Mouse (Mus musculus) left cerebral cortex, adult 11 months (tissue): ENCODE results near the gene Efcc1.

Experiments
- DNase-seq: peaks from one replicate; pipeline ENCODE4 v3.0.0; 2022; ENCODE audit warnings: low spot score

Efcc1 gene

DNA sequence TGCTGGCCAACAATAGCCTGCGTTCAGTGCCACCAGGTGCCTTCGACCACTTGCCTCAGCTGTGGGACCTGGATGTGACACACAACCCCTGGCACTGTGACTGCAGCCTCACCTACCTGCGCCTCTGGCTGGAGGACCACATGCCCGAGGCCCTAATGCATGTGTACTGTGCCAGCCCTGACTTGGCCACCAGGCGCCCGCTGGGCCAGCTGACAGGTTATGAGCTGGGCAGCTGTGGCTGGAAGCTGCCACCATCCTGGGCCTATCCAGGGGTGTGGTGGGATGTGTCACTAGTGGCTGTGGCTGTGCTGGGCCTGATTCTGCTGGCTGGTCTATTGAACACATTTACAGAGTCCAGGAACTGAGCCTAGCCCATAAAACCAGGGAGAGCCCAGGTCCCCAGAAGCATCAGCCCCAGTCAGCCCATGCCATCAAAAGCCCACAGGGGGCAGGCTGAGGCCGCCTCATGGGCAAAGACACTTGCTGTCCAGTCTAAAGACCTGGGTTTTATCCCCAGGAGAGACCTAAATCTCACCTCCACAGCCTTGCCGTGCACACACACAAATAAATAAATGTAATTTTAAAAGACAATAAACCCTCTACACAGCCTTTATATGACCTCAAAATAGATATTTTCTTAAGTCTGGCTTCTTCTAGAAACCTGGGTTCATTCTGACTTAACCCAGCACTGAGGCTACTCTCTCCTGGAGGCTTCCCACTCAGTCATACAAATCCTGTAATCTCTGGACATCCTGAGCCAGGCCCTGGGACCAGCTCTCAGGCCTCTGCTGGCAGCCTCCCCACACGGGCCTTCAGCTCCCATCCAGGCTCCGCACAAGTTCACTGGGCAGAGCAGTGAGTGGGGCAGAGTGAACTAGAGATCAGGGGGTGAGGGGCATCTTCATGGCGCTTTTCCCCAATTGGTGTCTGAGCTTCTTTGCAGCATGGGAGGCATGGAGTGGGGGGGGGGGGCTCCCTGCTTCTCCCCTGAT is 48.8 kb downstream of the Efcc1 start:
- no peak for DNase-seq

DNA sequence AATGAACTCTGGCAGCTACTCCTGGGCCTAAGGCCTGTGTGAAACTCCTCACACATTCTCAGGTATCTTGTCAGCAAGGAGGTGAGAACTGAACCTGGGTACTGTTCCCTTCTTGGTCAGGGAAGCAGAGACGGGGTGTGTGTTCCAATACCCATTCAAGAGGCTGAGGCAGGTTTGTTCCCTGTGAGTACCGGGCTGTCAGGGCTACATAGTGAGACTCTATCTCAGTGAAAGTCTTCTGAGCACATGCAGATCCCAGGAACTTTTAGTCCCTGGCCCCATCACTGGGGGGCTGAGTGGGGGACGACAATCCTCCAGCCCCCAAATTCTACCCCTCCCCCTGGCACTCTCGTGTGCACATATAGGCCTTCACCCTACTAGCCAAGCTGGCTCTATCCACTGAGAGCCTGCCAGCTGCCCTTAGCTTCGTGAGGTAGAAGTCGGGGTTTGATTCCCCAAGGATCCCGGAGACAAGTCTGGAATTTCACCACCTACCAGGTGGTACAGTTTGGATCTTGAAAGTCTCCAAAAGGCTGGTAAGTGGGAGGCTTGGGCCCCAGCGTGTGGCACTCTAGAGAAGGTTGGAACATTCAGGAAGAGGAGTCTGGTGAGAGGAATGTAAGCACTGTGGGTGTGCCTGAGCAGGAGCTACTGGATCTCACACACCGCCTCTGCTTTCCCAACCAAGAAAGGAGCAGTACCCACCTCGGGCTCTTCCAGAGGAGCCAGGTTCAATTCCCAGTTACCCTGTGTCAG is 50.1 kb downstream of the Efcc1 start:
- DNase-seq, result no peak

DNA sequence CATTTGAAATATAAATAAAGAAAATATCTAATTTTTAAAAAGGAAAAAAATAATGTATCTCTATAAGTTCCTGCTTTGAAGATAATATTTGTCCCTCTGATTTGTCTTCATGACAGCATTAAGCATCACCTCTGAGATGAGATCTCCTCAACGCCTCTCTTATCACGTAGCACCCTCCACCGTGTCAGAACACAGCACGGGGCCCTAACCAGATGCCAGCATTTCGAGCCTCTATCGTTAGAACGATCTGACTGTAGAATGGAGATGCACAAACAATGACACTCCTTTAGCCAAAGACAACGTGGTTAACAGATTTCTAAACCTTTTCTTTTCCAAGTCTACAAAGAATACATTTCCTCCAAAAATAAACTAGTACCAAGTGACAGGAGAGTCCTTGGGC is 53.4 kb downstream of the Efcc1 start:
- no peak for DNase-seq

DNA sequence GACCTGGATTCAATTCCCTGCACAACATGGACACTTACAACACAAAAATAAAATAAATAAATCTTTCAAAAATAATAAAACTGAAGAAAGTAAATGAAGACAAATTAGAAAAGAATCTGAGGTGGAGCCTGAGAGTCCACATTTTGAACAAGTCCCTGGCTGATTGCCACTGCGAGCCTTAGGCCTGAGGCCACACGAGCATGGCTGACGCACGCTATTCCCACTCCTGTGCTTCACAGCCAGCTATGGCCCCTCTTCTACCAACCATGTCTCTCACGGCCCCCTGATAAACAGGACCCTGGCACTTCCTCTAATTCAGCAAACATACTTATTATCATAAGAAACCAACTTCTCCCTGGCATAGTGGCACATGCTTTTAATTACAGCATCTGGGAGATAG is 56.0 kb downstream of the Efcc1 start:
- DNase-seq, result no peak

DNA sequence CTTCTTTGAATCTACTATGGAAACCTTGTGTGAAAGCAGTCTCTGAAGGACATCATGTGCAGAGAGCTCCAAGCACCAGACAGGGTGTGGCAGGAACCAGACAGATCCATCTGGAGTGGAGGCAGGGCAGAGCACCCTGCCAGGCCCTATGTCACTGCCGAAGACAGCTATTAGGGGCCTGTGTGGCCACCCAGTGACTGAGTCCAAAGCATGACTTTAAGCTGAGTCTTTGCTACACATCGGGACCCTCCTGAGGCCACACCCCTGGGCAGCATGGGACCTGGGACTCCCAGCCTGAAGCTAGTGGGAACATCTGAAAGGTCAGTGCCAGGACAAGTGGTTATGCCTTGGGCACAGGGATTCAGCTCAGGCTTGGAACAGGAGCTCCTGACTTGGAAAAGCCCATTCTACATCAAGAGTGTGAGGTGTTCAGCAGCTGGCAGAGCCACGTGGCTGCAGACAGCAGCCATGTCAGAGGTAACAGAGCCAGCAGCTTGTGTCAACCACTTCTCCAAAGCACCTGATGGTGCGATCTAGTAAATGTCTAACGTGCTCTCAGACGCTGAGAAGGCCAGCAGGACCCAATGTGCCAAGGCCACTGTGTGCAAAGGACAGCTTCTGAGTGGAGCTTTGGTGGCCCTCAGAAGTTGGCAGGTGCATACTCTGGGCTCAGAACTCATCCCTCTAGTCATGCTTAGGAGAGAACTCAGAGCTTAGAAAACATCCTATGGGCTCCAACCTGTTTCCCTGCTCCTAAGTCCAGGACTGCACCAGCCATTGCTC is 56.6 kb downstream of the Efcc1 start:
- DNase-seq, result no peak

DNA sequence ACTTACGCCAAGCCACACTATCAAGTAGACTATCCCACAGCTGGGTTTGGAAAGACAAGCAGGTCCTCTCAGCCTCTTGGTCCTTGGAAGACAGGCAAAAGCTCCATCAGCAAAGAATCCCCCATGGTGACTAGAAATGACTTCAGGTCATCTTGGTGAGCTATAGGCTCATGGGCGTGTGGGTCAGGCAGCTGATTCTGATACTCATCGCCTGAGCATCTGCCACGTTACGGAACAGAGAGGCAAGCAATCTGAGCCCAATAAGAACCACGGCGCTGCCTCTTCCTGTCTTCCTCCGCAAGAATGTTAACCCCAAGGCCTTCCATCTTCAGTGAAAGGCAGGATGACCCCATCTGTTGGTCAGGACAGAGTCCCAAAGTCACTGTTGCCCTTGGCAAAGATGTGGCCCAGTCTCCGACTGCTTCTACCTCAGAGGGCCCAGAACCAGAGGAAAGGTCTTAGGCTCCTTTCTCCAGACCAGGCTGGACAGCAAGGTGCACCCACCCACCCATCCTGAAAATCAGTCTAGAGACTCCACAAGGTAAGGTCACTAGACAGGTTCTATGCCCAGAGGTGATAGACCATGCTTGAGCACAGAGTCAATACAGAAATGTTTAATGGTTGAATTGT is 57.7 kb downstream of the Efcc1 start:
- no peak for DNase-seq

DNA sequence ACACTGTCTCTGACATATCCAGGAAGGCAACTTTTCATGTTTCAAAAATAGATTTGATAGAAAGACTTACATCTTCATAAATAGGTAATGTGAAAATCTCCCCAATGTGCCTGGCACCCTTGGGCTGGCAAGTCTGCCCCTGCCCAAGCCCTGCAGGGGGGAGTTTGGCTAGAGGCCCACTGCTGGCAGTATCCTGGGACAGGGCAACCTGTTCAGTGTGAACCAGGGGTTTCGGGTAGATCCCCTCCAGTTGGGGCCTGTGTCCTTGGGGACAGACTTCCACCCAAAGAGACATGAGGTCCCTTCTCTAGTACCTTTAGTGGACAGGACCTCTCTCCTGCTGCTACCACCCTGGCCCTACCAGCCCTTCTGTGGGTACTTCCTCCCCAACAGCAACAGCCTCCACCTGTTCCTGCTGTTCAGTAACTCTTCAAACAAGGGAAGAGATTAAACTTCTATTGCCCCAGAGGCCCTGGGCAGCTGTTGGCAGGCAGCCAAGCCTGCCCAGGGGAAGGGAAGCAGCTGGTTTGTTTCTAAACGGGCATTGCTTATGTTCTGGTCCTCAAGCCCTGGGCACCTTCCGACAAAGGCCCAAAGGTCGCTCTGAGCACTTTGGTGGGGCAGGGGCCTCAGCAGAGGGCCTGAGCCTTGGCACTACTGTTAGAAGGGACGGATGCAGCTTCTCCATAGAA is 58.4 kb downstream of the Efcc1 start:
- no peak for DNase-seq

DNA sequence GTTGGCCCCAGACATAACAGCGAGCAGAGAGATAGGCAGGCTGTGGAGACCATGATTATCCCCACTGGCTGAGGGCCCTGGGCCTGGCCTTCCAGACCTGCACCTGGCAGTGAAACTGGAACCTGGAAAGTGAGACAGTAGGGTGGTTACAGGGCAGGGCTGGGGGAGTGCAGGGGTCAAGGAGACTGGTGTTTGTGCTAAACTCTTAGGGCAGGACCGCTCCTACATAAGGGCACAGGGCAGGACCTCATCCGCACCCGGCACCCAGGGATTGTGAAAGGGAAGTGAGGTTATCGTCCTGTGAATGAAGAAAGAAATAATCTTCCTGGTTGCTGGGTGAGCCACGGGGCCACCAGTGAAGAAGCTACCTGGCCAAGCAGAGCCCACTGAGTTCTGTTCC is 59.1 kb downstream of the Efcc1 start:
- no peak for DNase-seq

DNA sequence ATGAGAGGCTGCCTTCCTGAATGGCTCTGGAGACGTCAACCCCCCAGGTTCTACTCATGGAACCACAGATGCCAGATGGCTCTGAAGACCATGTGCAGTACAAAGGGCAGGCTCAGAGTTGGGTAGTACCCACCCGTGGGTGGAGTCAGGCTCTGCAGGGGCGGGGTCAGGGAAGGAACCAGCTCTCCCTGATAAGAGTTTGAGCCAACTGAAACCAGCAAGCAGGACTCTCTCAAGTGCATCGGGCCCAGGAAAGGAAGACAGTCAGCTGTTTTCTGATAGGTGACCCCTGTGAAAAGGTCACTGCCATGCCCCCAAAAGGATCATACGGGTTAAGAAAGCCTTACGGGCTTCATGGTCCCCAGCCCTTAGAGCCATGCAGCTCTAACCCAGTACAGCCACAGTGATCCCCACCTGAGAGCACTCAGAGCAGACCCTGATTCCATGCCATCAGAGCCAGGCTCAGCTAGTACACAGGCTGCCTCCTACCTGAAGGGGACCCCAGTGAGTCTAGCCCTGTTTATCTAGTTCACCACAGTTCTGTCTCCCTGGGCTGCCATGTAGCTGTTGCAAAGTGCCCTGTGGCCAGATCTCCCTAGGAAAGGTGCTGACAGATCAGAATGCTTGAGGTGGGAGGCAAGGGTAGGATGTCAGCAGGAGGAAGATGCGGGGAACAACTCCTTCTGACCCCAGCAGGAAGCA is 60.3 kb downstream of the Efcc1 start:
- DNase-seq, result no peak

DNA sequence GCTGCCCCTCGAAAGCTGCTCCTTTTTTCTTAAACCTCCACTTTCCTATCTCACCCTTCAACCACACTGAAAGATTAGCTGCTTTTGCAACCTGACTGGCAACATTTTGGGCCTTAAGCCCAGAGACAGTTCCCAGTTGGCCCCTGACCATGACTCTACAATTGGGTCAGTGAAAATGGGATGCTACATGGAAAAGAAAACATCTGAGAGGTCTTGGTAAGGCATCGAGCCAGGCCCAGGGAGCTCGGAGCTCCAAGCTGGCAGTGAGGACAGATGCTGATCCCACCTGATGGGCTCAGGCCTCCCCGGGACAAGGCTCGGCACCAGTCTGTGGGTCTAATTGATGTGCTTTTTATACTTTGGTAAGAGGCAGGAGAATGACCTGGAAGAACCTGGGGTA is 61.2 kb downstream of the Efcc1 start:
- DNase-seq, result no peak

DNA sequence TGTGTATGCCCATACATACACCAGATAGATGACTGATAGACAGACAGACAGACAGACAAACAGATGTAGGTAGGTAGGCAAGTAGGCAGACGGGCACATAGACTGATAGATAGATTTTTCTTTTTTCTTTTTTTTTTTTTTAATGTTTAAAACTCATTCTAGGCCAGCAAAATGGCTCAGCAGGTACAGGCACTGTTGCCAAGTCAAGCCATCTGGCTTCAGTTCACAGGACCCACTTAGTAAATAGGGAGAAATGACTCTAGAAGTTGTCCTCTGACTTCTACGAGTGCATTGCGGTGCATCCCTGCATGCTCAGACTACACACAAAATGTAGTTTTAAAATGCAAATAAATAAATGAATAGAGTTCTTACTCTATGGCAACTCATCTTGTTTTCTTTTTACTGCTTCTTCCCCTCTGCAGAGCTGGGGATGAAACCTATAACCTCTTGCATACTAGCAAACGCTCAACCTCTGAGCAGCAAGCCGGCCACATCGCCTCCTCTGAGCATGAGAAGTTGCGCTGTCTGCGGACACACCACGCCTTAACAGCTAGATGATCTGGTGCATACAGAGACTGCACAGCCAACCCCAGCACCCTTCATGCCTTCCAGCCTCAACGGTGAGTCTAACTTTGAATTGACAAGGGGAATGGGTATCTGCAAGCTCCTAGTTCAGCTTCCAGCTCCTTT is 63.3 kb downstream of the Efcc1 start:
- DNase-seq, result no peak

DNA sequence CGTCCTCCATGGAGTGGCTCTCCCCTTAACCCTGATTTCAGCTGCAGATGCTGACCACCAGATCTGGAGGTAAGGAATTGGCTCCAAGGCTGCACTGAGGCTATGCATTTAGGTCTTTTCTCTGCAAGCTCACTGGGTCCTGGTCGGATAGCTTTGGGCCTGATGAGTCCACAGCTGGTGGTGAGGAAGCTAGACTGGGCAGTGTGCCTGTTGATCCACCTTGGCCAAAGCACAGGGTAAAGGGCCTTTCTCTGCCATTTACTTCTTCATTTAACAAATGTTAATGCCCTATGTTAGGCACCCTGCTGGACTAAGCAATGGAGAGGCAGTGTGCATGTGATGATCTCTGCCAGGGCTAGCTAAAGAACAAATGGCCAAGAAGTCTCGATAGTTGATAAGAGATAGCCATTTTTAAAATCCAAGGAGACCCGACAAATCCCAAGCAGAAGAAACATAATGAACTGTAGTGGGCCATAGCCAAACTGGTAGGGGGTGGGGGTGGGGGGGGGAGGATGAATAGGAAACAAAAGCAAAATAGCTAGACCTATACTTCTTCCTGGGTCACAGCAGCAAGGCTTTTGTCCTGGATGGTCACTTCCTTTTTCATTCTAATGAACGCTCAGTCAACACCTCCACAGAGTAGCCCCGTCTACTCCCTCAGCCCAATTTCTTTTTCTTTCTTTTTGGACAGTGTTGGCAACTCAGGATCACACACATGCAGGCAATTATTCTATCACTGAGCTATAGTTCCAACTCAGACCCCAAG is 64.9 kb downstream of the Efcc1 start:
- no peak for DNase-seq

DNA sequence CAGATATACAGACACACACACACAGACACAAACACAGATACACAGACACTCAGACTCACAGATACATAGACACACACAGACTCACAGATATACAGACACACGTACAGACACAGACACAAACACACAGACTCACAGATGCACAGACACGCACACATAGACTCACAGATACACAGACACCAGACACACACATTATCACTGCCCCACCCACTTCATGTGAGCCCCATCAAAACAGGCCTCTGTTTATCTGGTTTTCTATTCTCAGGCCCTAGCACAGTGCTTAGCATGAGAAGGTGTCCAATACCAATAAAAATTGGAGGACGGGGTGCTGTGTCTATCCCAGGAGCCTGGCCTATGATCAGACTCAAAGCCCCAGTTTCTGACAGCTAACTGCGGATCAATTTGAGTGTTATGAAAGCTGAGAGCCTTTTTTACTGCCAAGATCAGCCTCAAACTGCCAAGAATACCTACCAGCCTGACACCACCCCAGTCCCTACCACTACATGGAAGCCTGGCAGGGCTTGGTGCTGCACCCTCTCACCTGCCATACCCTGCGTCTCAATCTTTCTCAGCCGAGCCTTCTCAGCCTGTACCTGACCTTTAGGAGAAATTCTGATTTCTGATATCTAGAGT is 65.7 kb downstream of the Efcc1 start:
- no peak for DNase-seq

DNA sequence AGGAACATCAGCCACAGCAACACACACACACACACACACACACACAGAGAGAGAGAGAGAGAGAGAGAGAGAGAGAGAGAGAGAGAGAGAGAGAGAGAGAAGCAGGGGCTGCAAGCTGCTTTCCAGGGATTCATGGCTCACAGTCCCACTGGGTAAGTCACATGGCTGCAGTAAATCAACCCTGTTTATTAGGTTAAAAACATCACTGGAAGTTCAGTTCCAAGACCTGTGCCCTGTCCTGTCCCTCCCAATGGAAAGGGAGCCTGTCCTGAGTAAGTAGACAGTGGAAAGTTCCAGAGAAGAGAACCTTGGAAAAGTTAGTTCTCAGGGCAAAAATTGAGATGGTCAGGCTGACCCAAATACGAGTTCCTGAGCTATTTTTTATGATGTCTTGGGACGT is 66.7 kb downstream of the Efcc1 start:
- no peak for DNase-seq

DNA sequence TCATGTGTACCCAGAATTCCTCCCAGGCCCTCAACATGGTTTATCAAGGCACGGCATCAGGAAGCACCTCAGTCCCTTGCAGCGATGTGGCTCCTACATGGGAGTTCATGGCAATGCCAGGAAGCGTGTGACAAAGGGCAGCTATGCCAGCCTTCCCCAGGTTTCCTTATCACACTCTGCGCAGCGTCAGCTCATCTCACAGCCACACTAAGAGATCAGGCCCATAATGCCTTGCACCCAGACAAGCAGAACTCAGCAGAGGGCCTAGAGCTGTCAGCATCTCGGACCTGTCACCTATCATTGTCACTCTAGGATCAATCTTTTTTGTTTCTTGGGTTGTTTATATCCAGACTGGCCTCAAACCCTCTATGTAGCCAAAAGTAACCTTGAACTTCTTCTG is 68.9 kb downstream of the Efcc1 start:
- DNase-seq, result no peak

DNA sequence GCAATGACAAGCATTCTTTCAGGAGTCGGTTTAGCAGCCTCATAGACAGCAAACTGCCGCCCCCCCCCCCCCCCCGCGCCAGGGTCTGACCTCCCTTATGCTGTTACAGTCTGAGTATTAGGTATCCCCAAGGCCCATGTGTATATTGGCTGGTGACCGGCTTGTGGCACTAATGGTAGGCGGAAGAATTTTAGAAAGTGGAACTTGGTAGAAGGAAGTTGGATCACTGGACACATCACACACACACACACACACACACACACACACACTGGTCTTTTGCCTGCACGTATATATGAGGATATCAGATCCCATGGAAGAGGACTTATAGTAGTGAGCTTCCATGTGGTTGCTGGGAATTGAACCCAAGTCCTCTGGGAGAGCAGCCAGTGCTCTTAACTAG is 71.8 kb downstream of the Efcc1 start:
- DNase-seq, result no peak

DNA sequence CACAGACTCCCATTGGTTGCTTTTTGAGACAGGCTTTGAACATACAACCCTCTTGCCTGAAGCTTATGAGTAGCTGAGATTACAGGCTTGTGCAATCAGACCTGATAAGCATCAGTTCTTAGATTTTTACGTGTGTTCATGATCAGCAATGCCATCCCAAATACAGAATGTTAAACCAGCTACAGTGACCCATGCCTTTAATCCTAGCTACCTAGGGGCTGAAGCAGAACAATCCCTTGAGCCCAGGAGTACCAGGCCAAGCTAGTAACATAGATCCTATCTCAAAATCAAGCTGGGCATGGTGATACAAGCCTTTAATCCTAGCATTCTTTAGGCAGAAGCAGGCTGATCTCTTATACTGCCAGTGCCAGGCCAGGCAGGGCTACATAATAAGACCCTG is 73.4 kb downstream of the Efcc1 start:
- no peak for DNase-seq

DNA sequence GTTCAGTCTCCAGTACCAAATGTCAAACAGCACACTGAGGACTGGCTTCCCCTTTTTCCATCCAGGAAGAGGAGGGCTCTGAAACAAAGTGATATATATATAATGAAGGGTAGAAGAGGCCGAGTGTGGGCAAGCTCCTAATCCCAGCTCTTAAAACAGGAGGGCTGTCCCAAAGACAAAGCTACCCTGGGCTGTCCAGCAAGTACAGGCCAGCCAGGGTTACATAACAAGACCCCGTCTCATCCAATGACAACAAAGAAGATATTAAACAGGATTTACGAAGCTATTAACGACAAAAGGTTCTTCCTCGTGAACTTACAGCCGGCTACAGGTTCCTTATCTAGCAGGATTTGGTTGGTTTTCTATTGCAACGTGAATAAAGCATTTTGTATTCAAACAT is 74.2 kb downstream of the Efcc1 start:
- DNase-seq, result no peak

DNA sequence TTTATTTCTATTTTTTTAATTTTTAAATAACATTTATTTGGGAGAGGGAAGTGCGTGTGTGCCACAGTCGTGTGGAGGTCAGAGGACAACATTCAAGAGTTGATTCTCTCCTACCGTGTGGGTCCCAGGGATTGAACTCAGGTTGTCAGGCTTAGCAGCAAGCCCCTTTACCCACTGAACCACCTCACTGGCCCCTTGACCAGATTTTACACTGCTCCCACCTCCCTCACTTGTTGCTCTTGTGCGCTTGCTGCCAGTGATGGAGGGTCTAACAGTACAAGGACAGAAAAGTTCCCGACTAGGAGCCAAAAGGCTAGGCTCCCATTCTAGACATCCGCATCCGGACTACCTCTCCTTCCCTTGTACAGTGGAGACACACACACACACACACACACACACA is 74.8 kb downstream of the Efcc1 start:
- no peak for DNase-seq
